Mouse (Mus musculus) spleen, adult 18-20 months (tissue): ENCODE measurements around the gene Gm20388.

Experiments used
- DNase-seq, 2 experiments: peaks; one replicate each; pipeline ENCODE4 v3.0.0; 2022; ENCODE audit warnings: mixed read lengths in 2 of 2

Gm20388 gene

GRCm38 (mm10) chr8:122517541-122518190 lies 2607.0 kb downstream of the Gm20388 start:
- no peak for DNase-seq

GRCm38 (mm10) chr8:122520611-122521010 lies 2610.0 kb downstream of the Gm20388 start:
- no peak for DNase-seq

GRCm38 (mm10) chr8:122522796-122523651 lies 2612.4 kb downstream of the Gm20388 start:
- DNase-seq, result no peak

GRCm38 (mm10) chr8:122523652-122524360 lies 2613.2 kb downstream of the Gm20388 start:
- no peak for DNase-seq

GRCm38 (mm10) chr8:122524506-122524905 lies 2613.9 kb downstream of the Gm20388 start:
- DNase-seq, result no peak

- DNase-seq, result no peak
These were observed 2614.4 kb downstream of the Gm20388 start for GRCm38 (mm10) chr8:122525004-122525403.

GRCm38 (mm10) chr8:122526084-122526483 lies 2615.4 kb downstream of the Gm20388 start:
- no peak for DNase-seq

- DNase-seq, result no peak
These were observed 2616.0 kb downstream of the Gm20388 start for GRCm38 (mm10) chr8:122526526-122527170.

- no peak for DNase-seq
These were observed 2617.3 kb downstream of the Gm20388 start for GRCm38 (mm10) chr8:122527937-122528336.

- no peak for DNase-seq
These were observed 2618.5 kb downstream of the Gm20388 start for GRCm38 (mm10) chr8:122529159-122529558.

- DNase-seq, result no peak
These were observed 2620.7 kb downstream of the Gm20388 start for GRCm38 (mm10) chr8:122531312-122531711.

GRCm38 (mm10) chr8:122537033-122537432 lies 2626.4 kb downstream of the Gm20388 start:
- no peak for DNase-seq

- DNase-seq, result no peak
These were observed 2627.2 kb downstream of the Gm20388 start for GRCm38 (mm10) chr8:122537812-122538211.

GRCm38 (mm10) chr8:122538310-122539076 lies 2627.9 kb downstream of the Gm20388 start:
- no peak for DNase-seq

GRCm38 (mm10) chr8:122544138-122544537 lies 2633.5 kb downstream of the Gm20388 start:
- no peak for DNase-seq

GRCm38 (mm10) chr8:122546066-122546755 lies 2635.6 kb downstream of the Gm20388 start:
- DNase-seq, result no peak

- DNase-seq, result no peak
These were observed 2636.3 kb downstream of the Gm20388 start for GRCm38 (mm10) chr8:122546811-122547453.

GRCm38 (mm10) chr8:122547815-122548214 lies 2637.2 kb downstream of the Gm20388 start:
- peak; percentile 62 to 68 for DNase-seq

GRCm38 (mm10) chr8:122548331-122548730 lies 2637.7 kb downstream of the Gm20388 start:
- no peak for DNase-seq

- DNase-seq, result no peak
These were observed 2638.3 kb downstream of the Gm20388 start for GRCm38 (mm10) chr8:122548891-122549439.
